Mouse (Mus musculus) gastrocnemius, postnatal 36 days (tissue): ENCODE data around the gene Fkbp3. TPM values are rescaled to one million over a fixed set of nuclear protein-coding genes. Genes with fewer than 3 reads are reported as not detected.
A peak's percentile ranks its signal among the peaks of the same experiment; 100 is the strongest.
"Not testable (repeated sequence)": the region's sequence is repeated elsewhere in the genome, so short reads cannot be mapped to it uniquely, and the experiment has no call there.

Experiments
- DNase-seq, 2 experiments: peaks; one replicate each; pipeline ENCODE4 v3.0.0; 2022
- intact Hi-C: fragments of 180-260 bp; cut with DNase I; formaldehyde crosslinking; loops from one replicate; pipeline ENCODE4 v1.15.1; 2025
- long read RNA-seq, 2 experiments: library from polyadenylated mRNA; stranded (forward); transcript quantifications; one replicate each; pipeline ENCODE4 v2.0.0; 2021
- total RNA-seq, 2 experiments: library from RNA; stranded (reverse); gene quantifications; 2 replicates each; pipeline ENCODE4 v1.2.3; 2021

Fkbp3 gene
- total RNA-seq, result 100 to 1,000 TPM; 167 to 194 TPM
- long read RNA-seq, experiment 1, transcript Fkbp3-201 (7 exons, 1,022 nt), result major isoform, 430 of 459 reads
- long read RNA-seq, experiment 1, partial matches to known transcripts, result 11 of 459 reads
- long read RNA-seq, experiment 1, other reads (novel, unspliced or antisense), result 18 of 459 reads
- long read RNA-seq, experiment 2, transcript Fkbp3-201 (7 exons, 1,022 nt), result major isoform, 504 of 538 reads
- long read RNA-seq, experiment 2, partial matches to known transcripts, result 20 of 538 reads
- long read RNA-seq, experiment 2, other reads (novel, unspliced or antisense), result 12 of 538 reads

GRCm38 (mm10) chr12:65073611-65074178 lies at the start of gene Fkbp3:
Gene Fkbp3 (minus strand): TSS chr12:65074007.
- intact Hi-C loops, result loop anchor here (5.0 kb wide), 1 partner anchor 106 kb away; the partner anchor contains the start of genes Klhl28 and Togaram1

GRCm38 (mm10) chr12:65119451-65119850 lies 45.6 kb upstream of the Fkbp3 start:
- no peak for DNase-seq
- intact Hi-C loops, result no loop called here

More at GRCm38 (mm10) chr12:65073611-65074178, at the start of gene Fkbp3:
- peak; percentile 96 to 97 for DNase-seq

DNA sequence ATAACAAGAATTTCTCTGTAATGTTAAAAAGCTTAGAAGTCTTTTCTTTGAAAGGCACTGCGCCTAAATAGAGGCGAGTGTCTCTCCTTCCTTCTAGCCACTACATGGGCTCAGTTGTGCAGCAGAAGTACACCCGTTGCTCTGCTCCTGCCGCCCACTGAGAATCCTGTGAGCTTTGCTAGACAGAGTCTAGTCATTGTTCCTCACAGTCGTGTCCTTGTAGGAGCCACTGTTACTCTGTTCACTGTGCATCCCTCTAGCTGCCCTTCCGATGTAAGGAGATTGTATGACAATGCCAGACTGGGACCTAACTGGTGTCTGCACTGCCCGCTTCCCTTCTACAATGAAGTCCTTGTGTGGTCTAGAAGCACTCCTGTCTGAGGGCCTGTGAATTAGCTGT lies 45.2 kb upstream of the Fkbp3 start:
- intact Hi-C loops, result no loop called here
- no peak for DNase-seq

- DNase-seq, intact Hi-C loops: not testable (repeated sequence)
These were observed 41.2 kb upstream of the Fkbp3 start for GRCm38 (mm10) chr12:65114978-65115377.

- intact Hi-C loops, result no loop called here
- no peak for DNase-seq
These were observed 40.1 kb upstream of the Fkbp3 start for GRCm38 (mm10) chr12:65113925-65114324.

GRCm38 (mm10) chr12:65112811-65113210 lies 39.0 kb upstream of the Fkbp3 start:
- DNase-seq, result no peak
- intact Hi-C loops, result no loop called here

DNA sequence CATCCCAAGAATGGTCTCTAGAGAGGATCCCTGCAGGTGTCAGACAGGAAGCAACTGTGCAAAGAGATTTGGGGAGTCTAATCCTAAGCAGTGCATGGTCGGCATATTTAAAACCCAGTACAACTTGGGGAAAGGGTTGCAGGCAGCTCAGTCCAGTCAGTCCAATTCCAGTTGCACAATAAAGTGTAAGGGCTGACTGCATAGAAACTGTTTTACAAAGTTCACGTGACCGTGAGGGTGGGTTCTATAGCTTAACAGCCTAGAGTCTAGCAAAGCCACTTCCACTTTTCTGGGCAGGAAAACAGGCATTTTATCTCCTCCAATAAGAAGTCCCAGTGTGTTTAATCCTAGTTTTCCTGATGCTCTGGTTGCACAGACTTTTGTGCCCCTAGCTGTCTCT lies 37.7 kb upstream of the Fkbp3 start:
- intact Hi-C loops, result no loop called here
- DNase-seq, result no peak

- intact Hi-C loops, result no loop called here
- DNase-seq, result no peak
These were observed 34.9 kb upstream of the Fkbp3 start for GRCm38 (mm10) chr12:65108746-65109145.

- intact Hi-C loops, result no loop called here
- no peak for DNase-seq
These were observed 3.1 kb upstream of the Fkbp3 start for GRCm38 (mm10) chr12:65076906-65077305.

DNA sequence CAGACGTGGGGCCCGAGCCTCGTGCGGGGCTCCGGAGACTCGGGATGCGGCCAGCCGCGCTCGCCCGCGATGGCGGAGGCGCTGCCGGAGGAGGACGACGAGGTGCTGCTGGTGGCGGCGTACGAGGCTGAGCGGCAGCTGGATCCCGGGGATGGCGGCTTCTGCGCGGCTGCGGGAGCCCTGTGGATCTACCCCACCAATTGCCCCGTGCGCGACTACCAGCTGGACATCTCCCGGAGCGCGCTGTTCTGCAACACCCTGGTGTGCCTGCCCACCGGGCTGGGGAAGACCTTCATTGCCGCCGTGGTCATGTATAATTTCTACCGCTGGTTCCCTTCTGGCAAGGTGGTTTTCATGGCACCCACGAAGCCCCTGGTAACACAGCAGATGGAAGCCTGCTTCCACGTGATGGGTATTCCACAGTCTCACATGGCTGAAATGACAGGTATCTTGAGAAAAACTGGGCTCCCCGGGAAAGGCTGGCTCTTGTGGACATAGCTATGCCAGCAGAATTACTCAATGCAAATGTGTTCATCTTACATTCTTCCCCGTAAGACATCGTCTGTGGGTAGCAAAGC lies 2.0 kb upstream of the Fkbp3 start:
- intact Hi-C loops, result no loop called here

DNA sequence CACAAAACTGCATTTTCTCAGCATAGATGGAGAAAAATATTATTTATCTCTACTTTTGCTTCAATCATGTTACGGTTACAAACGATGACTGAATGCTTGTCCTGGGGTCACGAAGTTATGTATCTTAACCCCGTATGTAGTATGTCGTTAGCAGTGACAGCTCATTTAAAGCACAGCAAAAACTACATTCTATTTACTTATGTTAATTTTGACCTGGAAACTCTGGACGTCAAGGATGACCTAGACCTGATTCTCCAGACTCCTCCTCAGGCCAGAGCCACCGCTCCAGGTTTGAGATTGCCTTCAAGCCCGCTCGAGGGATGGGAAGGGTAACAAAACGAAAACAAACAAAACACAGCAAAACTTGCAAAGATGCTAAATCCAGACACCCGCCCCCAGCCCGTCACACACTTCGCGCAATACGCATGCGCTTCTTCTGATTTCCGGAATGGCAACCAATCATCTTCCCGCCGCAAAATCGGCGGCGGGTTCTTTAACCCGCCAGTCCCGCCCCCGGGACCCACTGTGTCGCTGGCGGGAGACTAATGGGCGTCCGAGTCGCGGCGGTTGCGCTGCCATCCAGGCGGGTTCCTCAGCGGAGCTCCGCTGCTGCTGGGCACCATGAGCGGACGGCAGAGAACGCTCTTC lies 1.4 kb upstream of the Fkbp3 start, which contains the start of gene Fancm:
Gene Fancm, plus strand, starts transcription at position 519 of the 648 bp plus-strand sequence.
- intact Hi-C loops, result no loop called here

More for the DNA sequence above, 2.0 kb upstream of the Fkbp3 start:
- peak in 1 of 2 experiments; percentile 5 for DNase-seq

DNA sequence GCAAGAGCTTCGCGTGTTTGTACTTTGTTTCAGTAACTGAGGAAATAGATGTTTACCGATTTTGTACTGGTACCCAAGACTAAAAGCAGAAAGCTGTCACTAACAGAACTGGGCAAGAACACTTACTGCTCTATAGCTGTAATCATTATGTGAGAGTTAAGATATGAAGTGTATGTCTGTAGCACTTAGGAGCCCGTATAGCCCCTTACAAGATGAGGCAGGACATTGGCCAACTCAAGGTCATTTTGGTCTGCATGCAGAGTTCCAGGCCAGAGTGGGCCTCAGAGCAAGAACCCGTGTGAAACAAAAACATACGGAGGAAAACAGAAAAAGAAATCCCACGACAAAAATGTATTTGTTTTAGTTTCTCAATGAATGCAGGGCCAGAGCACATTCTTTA lies 844 bp upstream of the Fkbp3 start:
- intact Hi-C loops, result loop anchor here (5.0 kb wide), 1 partner anchor 107 kb away; the partner anchor contains the start of genes Klhl28 and Togaram1
- DNase-seq, result no peak

More for the DNA sequence above, 1.4 kb upstream of the Fkbp3 start, which contains the start of gene Fancm:
- peak; percentile 81 to 87 for DNase-seq

DNA sequence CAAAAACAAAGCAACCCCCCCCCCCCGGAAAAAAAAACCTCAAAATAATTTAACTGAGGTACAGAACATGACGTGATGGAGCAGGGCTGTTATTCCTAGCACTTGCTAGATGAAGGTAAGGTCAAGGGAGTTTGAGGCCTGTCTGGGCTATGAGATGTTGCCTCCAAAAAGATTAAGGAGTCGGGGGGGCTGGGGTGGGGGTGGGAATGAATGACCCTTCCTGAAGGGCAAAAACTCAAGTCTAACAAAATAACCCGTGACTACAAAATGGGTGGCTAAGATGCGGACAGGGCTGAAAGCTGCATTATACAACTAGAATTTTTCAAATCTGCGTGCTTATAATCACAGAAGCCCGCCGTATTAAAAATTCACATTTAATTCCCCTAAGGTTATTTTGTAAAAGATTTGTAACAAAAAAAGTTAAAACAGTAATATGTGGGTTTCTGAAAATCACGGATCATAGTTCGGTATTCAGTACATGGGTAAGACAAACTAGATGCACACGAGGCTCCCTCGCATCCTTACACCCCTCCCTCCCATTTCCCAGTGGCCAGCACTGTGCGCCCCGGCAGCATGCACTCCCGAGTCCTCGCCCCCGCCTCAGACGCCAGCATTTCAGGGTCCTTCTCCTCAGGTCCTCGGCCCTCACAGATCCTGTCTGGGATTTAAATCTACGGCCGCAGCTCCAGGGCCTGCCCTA lies 746 bp downstream of the Fkbp3 start:
- intact Hi-C loops, result loop anchor here (5.0 kb wide), 1 partner anchor 106 kb away; the partner anchor contains the start of genes Klhl28 and Togaram1
- DNase-seq, result no peak

- intact Hi-C loops, result no loop called here
- no peak for DNase-seq
These were observed 5.4 kb downstream of the Fkbp3 start for GRCm38 (mm10) chr12:65068409-65068808.

DNA sequence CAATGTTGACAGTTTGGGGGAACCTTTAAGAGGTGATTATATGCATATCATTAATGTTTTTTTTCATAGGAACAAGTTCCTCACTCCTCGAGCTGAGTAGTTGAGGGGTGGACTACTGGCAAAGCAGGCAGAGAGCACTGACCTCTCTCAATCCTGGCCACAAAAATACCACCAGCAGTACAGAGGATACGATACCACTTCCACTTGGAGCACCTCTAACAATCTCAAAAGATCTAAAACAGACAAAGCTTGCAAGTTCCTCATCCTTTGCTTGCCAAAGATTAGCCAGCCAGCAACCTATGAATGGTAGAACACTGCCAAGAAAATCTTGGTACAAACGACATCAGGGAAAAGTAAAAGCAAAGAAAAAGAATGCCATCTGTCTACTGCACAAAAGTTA lies 7.6 kb downstream of the Fkbp3 start:
- intact Hi-C loops, result no loop called here
- no peak for DNase-seq

DNA sequence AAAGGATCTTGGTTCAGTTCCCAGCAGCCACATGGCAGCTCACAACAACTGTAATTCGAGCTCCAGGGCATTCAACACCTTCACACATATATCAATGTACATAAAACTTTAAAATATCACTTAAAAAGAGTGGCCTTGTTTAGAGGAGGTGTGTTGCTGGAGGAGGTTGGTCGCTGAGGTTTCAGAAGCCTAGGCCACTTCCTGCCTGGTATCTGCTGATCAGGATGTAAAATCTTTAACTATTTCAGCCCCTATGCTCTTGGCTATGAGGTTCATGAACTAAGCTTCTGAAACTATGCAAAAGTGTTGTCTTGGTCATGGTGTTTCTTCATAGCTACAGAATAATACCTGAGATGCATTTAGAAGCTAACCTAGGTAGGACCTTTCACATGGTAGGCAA lies 8.6 kb downstream of the Fkbp3 start:
- intact Hi-C loops, result no loop called here
- DNase-seq, result no peak

GRCm38 (mm10) chr12:65061082-65061481 lies 12.7 kb downstream of the Fkbp3 start:
- intact Hi-C loops, result no loop called here

GRCm38 (mm10) chr12:65058203-65058602 lies 15.6 kb downstream of the Fkbp3 start:
- intact Hi-C loops, result no loop called here

More at GRCm38 (mm10) chr12:65061082-65061481, 12.7 kb downstream of the Fkbp3 start:
- DNase-seq, result no peak

DNA sequence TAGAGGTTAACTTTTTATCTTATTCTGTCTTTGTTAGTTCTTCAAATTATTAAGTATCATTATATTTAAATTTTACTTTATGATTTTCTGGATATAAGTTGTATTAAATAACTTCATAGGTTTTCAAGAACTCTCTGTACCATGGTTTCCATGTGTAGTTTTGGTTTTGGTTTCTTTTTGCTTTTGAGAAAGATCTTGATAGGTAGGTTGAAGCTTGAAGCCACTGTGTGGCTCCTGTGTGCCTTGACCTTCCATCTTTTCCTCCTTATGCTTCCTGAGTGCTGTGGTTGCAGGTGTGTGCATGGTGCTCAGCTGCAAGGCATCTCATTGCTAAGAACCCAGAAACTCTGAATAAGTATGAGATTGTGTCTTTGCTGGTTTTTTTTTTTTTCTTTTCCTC lies 25.0 kb downstream of the Fkbp3 start:
- intact Hi-C loops, result no loop called here
- DNase-seq, result no peak

More at GRCm38 (mm10) chr12:65058203-65058602, 15.6 kb downstream of the Fkbp3 start:
- DNase-seq, result no peak

DNA sequence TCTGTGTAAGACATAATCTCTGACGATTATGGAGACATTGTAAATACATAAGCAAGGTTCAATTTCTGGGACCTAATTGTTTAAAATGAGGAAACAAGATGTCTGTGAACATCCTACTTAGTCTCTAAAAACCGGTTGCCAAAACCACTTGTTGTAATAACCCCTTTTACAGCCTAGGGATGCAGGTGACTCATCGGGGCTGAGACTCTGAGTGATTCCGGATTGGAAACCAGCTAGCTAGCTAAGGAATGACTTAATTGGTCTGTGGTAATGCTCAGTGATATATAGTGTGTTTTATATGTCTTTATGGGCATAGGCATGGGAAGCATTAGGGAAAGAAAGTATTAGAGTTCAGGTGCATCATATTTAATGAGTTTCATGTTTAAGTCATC lies 36.3 kb downstream of the Fkbp3 start:
- intact Hi-C loops, result no loop called here
- no peak for DNase-seq
